Mouse (Mus musculus) limb, embryonic 13.5 days (tissue): ENCODE data around the gene Nckap1. TPM values are rescaled to one million over a fixed set of nuclear protein-coding genes. Genes with fewer than 3 reads are reported as not detected.
"Not testable (repeated sequence)": the region's sequence is repeated elsewhere in the genome, so short reads cannot be mapped to it uniquely, and the experiment has no call there.

Experiments used
- ATAC-seq: fragments of 200-750 bp; cut with Nextera tagmentation; 2 replicates; pipeline ENCODE4 v1.8.0; 2017; ENCODE audit warnings: low read depth, moderate number of reproducible peaks, moderate TSS enrichment; ENCODE audit not compliant: low FRiP score
- H3K27ac ChIP-seq: fragments of 300-500 bp; sonication (generic); 2 replicates; pipeline ENCODE4 v1.5.1; 2015; ENCODE audit warnings: inconsistent platforms, mild to moderate bottlenecking, moderate library complexity
- H3K27me3 ChIP-seq: fragments of 300-500 bp; sonication (generic); 2 replicates; pipeline ENCODE4 v1.6.1; 2015; ENCODE audit warnings: mild to moderate bottlenecking, inconsistent platforms
- H3K36me3 ChIP-seq: fragments of 300-500 bp; sonication (generic); 2 replicates; pipeline ENCODE4 v1.6.1; 2015; ENCODE audit warnings: inconsistent platforms, mild to moderate bottlenecking, moderate library complexity
- H3K4me1 ChIP-seq: fragments of 300-500 bp; sonication (generic); 2 replicates; pipeline ENCODE4 v1.6.1; 2015; ENCODE audit warnings: inconsistent platforms
- H3K4me2 ChIP-seq: fragments of 300-500 bp; sonication (generic); replicated peaks from 2 replicates; pipeline ENCODE4 v1.6.1; 2015; ENCODE audit warnings: inconsistent platforms, mild to moderate bottlenecking, moderate library complexity
- H3K4me3 ChIP-seq: fragments of 300-500 bp; sonication (generic); 2 replicates; pipeline ENCODE4 v1.5.1; 2015; ENCODE audit warnings: moderate library complexity, mild to moderate bottlenecking, inconsistent platforms
- H3K9ac ChIP-seq: fragments of 300-500 bp; sonication (generic); 2 replicates; pipeline ENCODE4 v1.6.1; 2015; ENCODE audit warnings: mild to moderate bottlenecking, inconsistent platforms
- H3K9me3 ChIP-seq: fragments of 300-500 bp; sonication (generic); 2 replicates; pipeline ENCODE4 v1.6.1; 2016; ENCODE audit warnings: inconsistent platforms
- WGBS: fragments of 180-500 bp; shearing (Covaris S2); methylation state at CpG from one replicate; pipeline ENCODE4 v1.1.7; 2015; 5-methylcytosine and 5-hydroxymethylcytosine counted together
- polyA plus RNA-seq: library from polyadenylated mRNA; unstranded; fragments of >200 nt; fragmentation: Nextera tagmentation; extraction: Ambion mirVana; gene quantifications from 2 replicates; pipeline ENCODE4 v1.2.1, GENCODE M21; 2015

The Nckap1 gene
- polyA plus RNA-seq, 1 experiment from 2014 or later = 63.0 TPM

- Histone ChIP-seq H3K9ac (no peak overlapping the region), H3K4me2 (no peak overlapping the region), H3K36me3 (peaks cover 70% of the 10 kb centered on the region), H3K4me1 (no peaks in the 10 kb centered on the region), H3K27ac (no peak overlapping the region), H3K9me3 (0 out of 2 replicates have a peak, but pooled peaks cover 3% of the 10 kb centered on the region), H3K4me3 (no peak overlapping the region), H3K27me3 (no peaks in the 10 kb centered on the region)
- 89% methylated on average over 4 of the region's 4 CpGs for WGBS
- ATAC-seq = no peak
Observed at GRCm38 (mm10) chr2:80549704-80550103, 31.5 kb downstream of the Nckap1 start.

- ATAC-seq = no peak
- no peak overlapping the region for H3K4me2 ChIP-seq
- no peaks in the 10 kb centered on the region for H3K4me1 ChIP-seq
- H3K9me3 ChIP-seq = 0 out of 2 replicates have a peak, but pooled peaks cover 3% of the 10 kb centered on the region
- no peaks in the 10 kb centered on the region for H3K27me3 ChIP-seq
- 95% methylated on average over 1 of the region's 1 CpGs for WGBS
- H3K4me3 ChIP-seq = no peak overlapping the region
- H3K36me3 ChIP-seq = peaks cover 80% of the 10 kb centered on the region
- no peak overlapping the region for H3K9ac ChIP-seq
- H3K27ac ChIP-seq = no peak overlapping the region
Observed at GRCm38 (mm10) chr2:80547901-80548300, 33.3 kb downstream of the Nckap1 start.

- Histone ChIP-seq H3K4me3 (no peak overlapping the region), H3K9me3 (no peaks in the 10 kb centered on the region), H3K4me1 (no peaks in the 10 kb centered on the region), H3K4me2 (no peak overlapping the region), H3K9ac (no peak overlapping the region), H3K27ac (no peak overlapping the region), H3K27me3 (no peaks in the 10 kb centered on the region), H3K36me3 (peaks cover 60% of the 10 kb centered on the region)
- WGBS = 86% methylated on average over 5 of the region's 5 CpGs
- ATAC-seq = no peak
Observed at GRCm38 (mm10) chr2:80542801-80543200, 38.4 kb downstream of the Nckap1 start.

GRCm38 (mm10) chr2:80537156-80537555 lies 44.0 kb downstream of the Nckap1 start:
- Histone ChIP-seq H3K27me3 (no peaks in the 10 kb centered on the region), H3K4me2 (no peak overlapping the region), H3K9ac (no peak overlapping the region), H3K9me3 (no peaks in the 10 kb centered on the region), H3K36me3 (peaks cover 58% of the 10 kb centered on the region), H3K4me3 (no peak overlapping the region), H3K27ac (no peak overlapping the region), H3K4me1 (no peaks in the 10 kb centered on the region)
- WGBS = 52% methylated on average over 3 of the region's 3 CpGs
- ATAC-seq = no peak

- no peak overlapping the region for H3K4me3 ChIP-seq
- WGBS = 84% methylated on average over 2 of the region's 2 CpGs
- no peak overlapping the region for H3K27ac ChIP-seq
- no peak overlapping the region for H3K9ac ChIP-seq
- no peak overlapping the region for H3K4me2 ChIP-seq
- no peaks in the 10 kb centered on the region for H3K27me3 ChIP-seq
- no peaks in the 10 kb centered on the region for H3K4me1 ChIP-seq
- no peak for ATAC-seq
- peaks cover 63% of the 10 kb centered on the region for H3K36me3 ChIP-seq
- H3K9me3 ChIP-seq = no peaks in the 10 kb centered on the region
Observed at GRCm38 (mm10) chr2:80536608-80537007, 44.6 kb downstream of the Nckap1 start.

GRCm38 (mm10) chr2:80524275-80524674 lies 56.9 kb downstream of the Nckap1 start:
- no peak for ATAC-seq

GRCm38 (mm10) chr2:80506051-80506802 lies 75.0 kb downstream of the Nckap1 start:
- no peak overlapping the region for H3K4me3 ChIP-seq

More at GRCm38 (mm10) chr2:80524275-80524674, 56.9 kb downstream of the Nckap1 start:
- no peak overlapping the region for H3K4me3 ChIP-seq
- H3K36me3 ChIP-seq = peaks cover 71% of the 10 kb centered on the region
- WGBS = 89% methylated on average over 9 of the region's 9 CpGs
- H3K27ac ChIP-seq = no peak overlapping the region
- H3K4me2 ChIP-seq = no peak overlapping the region
- no peaks in the 10 kb centered on the region for H3K27me3 ChIP-seq
- H3K9me3 ChIP-seq = peaks cover 4% of the 10 kb centered on the region; the same call in 1 of the 2 replicates
- H3K4me1 ChIP-seq = no peaks in the 10 kb centered on the region
- no peak overlapping the region for H3K9ac ChIP-seq

GRCm38 (mm10) chr2:80502132-80502531 lies 79.0 kb downstream of the Nckap1 start:
- Histone ChIP-seq H3K27ac (no peak overlapping the region), H3K4me3 (no peak overlapping the region), H3K9ac (no peak overlapping the region), H3K36me3 (peaks cover 59% of the 10 kb centered on the region), H3K4me2 (no peak overlapping the region), H3K27me3 (no peaks in the 10 kb centered on the region), H3K4me1 (no peaks in the 10 kb centered on the region), H3K9me3 (no peaks in the 10 kb centered on the region)
- WGBS = 94% methylated on average over 4 of the region's 4 CpGs
- ATAC-seq = no peak

More at GRCm38 (mm10) chr2:80506051-80506802, 75.0 kb downstream of the Nckap1 start:
- Histone ChIP-seq H3K9me3 (no peaks in the 10 kb centered on the region), H3K4me1 (no peaks in the 10 kb centered on the region), H3K4me2 (no peak overlapping the region), H3K9ac (no peak overlapping the region), H3K27ac (no peak overlapping the region), H3K27me3 (no peaks in the 10 kb centered on the region), H3K36me3 (peaks cover 63% of the 10 kb centered on the region)
- ATAC-seq = no peak
- 80% methylated on average over 7 of the region's 7 CpGs for WGBS

- H3K9me3 ChIP-seq, H3K27ac ChIP-seq, H3K4me1 ChIP-seq, ATAC-seq, H3K4me3 ChIP-seq, H3K9ac ChIP-seq, H3K4me2 ChIP-seq, H3K27me3 ChIP-seq: not testable (repeated sequence)
- 36% methylated on average over 7 of the region's 7 CpGs for WGBS
- H3K36me3 ChIP-seq = peaks cover 15% of the 10 kb centered on the region
Observed at GRCm38 (mm10) chr2:80495304-80495703, 85.9 kb downstream of the Nckap1 start.

GRCm38 (mm10) chr2:80486851-80487250 lies 94.3 kb downstream of the Nckap1 start:
- no peaks in the 10 kb centered on the region for H3K4me1 ChIP-seq
- no peaks in the 10 kb centered on the region for H3K27me3 ChIP-seq
- H3K4me3 ChIP-seq = no peak overlapping the region
- no peaks in the 10 kb centered on the region for H3K36me3 ChIP-seq
- whole genome bisulfite sequencing = 64% methylated on average over 5 of the region's 5 CpGs
- ATAC-seq = no peak
- no peak overlapping the region for H3K4me2 ChIP-seq
- H3K27ac ChIP-seq = no peak overlapping the region
- H3K9me3 ChIP-seq = no peaks in the 10 kb centered on the region
- H3K9ac ChIP-seq = no peak overlapping the region

GRCm38 (mm10) chr2:80484951-80485350 lies 96.2 kb downstream of the Nckap1 start:
- 94% methylated on average over 5 of the region's 5 CpGs for WGBS
- no peaks in the 10 kb centered on the region for H3K4me1 ChIP-seq
- no peak overlapping the region for H3K27ac ChIP-seq
- H3K27me3 ChIP-seq = no peaks in the 10 kb centered on the region
- H3K4me2 ChIP-seq = no peak overlapping the region
- no peak overlapping the region for H3K9ac ChIP-seq
- H3K9me3 ChIP-seq = no peaks in the 10 kb centered on the region
- H3K4me3 ChIP-seq = no peak overlapping the region
- no peaks in the 10 kb centered on the region for H3K36me3 ChIP-seq
- ATAC-seq = no peak

- no peak overlapping the region for H3K9ac ChIP-seq
- ATAC-seq = no peak
- H3K4me1 ChIP-seq = no peaks in the 10 kb centered on the region
- no peak overlapping the region for H3K4me3 ChIP-seq
- 41% methylated on average over 1 of the region's 1 CpGs for WGBS
- H3K4me2 ChIP-seq = no peak overlapping the region
- H3K27ac ChIP-seq = no peak overlapping the region
- H3K36me3 ChIP-seq = no peaks in the 10 kb centered on the region
- no peaks in the 10 kb centered on the region for H3K9me3 ChIP-seq
- H3K27me3 ChIP-seq = no peaks in the 10 kb centered on the region
Observed at GRCm38 (mm10) chr2:80475831-80476230, 105.3 kb downstream of the Nckap1 start.
